Mouse (Mus musculus): Measurements from ENCODE around the gene Rcl1.

GRCm38 (mm10) chr19:29128217-29128616, 27.0 kb downstream of the Rcl1 start:
- no peak for TF ChIP-seq CTCF (IDR thresholded peaks at IDR 0.05; ENCODE audit: low read depth)
- TF ChIP-seq EP300 (optimal IDR thresholded peaks at IDR 0.05): no peak
